Mouse (Mus musculus) megakaryocyte-erythroid progenitor cell, adult 5 weeks (primary cell): ENCODE results near the gene 0610009B22Rik. TPM values are rescaled to one million over a fixed set of nuclear protein-coding genes. Genes with fewer than 3 reads are reported as not detected.

Experiments
- polyA plus RNA-seq: library from polyadenylated mRNA; stranded (reverse); fragments of >175 nt; gene quantifications from 2 replicates; pipeline ENCODE4 v1.2.3, GENCODE M21; 2012

0610009B22Rik gene
- 1.1 and 1.9 TPM in 2 replicates for polyA plus RNA-seq

DNA sequence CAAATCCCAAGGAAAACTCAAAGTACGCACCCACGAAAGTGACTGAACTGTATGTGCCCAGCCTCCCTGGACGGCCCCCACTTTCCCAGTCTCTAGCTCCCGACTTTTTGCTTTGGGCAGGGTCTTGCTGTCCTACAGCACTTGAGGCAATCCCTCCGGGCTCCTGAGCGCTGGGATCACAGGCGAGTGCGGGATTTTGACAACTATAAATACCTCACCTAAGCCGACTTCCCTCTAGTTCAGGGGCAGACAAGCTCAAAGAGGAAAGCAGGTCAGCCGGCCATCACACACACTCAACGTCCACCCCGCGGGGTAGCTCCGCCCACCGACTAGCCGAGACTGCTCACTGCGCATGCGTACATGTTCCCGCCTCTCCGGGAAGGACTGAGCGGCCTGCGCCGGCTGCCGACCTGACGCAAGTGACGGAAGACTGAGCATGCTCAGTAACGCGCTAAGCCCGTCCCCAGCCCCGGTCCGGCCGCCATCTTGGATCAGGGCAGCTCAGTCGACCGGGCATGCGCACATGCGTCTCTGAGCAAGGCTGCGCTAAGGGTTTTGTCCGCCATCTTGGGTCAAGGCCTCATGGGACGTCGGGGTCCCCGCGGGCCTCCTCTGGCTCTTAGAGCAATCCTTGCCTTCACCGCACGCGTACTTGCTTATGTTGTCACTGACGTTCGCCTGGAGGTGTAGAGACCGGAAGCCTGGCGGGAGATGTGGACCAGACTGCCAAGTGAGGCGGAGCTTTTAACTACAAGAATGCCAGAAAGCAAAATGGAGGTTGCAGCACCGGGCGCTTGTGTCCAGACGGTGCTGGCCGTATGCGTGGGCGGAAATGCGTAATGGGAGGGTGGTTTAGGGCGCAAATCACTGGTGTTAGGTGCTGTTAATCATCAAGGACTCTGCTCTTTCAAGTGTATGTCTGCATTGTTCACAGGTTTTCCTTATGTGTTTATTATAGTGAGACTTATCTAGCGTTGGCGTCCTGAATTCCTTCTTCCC is at the start of gene 0610009B22Rik:
0610009B22Rik (minus strand) TSS at position 545 of the 999 bp plus-strand sequence.

GRCm38 (mm10) chr11:51650691-51651515 is 37.8 kb downstream of the 0610009B22Rik start, which contains the start of the genes N4bp3 and D930048N14Rik:
TSS of gene N4bp3 (minus strand) at chr11:51650842.
TSS of gene D930048N14Rik (plus strand) at chr11:51650954.

GRCm38 (mm10) chr11:51635525-51636322 is 53.0 kb downstream of the 0610009B22Rik start, which contains the start of gene Rmnd5b:
TSS of gene Rmnd5b (minus strand) at chr11:51635896.

Other genes with a start within 250 kb of the 0610009B22Rik start
- gene Phykpl, start 104.1 kb downstream of the 0610009B22Rik start, polyA plus RNA-seq: 6.8 and 9.8 TPM in 2 replicates
- 1,108 and 1,319 TPM in 2 replicates for gene Hnrnpab, start 82.0 kb downstream of the 0610009B22Rik start, polyA plus RNA-seq
- gene Nhp2, start 69.1 kb downstream of the 0610009B22Rik start, polyA plus RNA-seq: 169 and 172 TPM in 2 replicates
- gene Rmnd5b, start 53.0 kb downstream of the 0610009B22Rik start, polyA plus RNA-seq: 30.9 and 43.5 TPM in 2 replicates
- 32.2 and 48.5 TPM in 2 replicates for gene N4bp3, start 38.0 kb downstream of the 0610009B22Rik start, polyA plus RNA-seq
- 0.39 and 0.89 TPM in 2 replicates for gene D930048N14Rik, start 37.9 kb downstream of the 0610009B22Rik start, polyA plus RNA-seq
- 19.9 and 22.4 TPM in 2 replicates for gene Sec24a, start 74.8 kb upstream of the 0610009B22Rik start, polyA plus RNA-seq
- 4.1 and 4.4 TPM in 2 replicates for gene Sar1b, start 74.8 kb upstream of the 0610009B22Rik start, polyA plus RNA-seq
- 16.9 and 20.3 TPM in 2 replicates for gene Jade2, start 168.8 kb upstream of the 0610009B22Rik start, polyA plus RNA-seq